Mouse (Mus musculus): Measurements from ENCODE around the gene Loxl3. TPM values are rescaled to one million over a fixed set of nuclear protein-coding genes. Genes with fewer than 3 reads are reported as not detected.
A peak's percentile ranks its signal among the peaks of the same experiment; 100 is the strongest.

Gene Loxl3
- 2.5 TPM for polyA plus RNA-seq (2021)

DNA sequence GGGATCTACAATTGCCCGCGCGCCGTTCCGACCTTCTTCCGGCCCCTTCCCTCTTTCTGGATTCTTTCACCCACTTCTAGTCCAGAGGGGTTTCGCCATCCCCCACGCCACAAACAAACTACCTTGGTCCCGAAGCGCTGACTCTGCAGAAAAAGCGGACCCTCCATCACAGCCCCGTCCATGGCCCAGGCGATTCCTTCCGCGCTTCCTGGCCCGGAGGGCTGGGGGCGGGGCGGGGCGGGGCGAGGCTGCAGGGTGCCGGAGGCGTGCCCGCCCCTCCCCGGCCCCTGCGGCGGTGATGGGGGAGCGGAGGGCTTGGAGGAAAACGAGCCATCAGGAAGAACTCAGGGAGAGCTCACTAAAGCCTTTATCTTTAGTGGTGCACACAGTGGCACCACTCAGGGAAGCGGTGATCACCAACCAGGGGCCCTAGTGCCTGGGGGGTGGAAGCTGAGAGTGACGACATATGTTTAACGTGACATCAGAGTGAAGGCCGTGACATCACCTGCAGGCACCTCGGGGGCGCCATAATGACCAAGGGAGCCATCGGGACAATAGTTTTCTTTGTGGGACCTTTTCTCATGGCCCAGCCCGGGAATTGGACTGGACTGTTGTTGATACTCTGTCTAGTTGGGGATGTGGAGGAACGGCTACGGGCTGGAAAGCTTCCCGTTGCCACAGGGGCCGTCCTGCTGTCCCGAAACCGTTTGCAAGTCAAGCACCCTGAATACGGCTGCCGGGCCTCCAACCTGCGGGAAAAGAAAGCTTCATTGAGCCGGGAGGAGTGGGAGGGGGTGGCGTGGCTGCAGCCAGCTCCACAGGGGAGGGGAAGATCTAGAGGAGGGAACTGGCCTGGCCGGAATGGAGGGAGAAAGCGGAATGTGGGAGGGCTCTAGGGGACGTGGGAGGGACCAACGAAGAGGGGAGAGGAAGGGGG, at the start of gene Loxl3, which contains the start of gene Dok1:
TSS of gene Loxl3 (plus strand) at position 925 of the 937 bp plus-strand sequence.
TSS of gene Dok1 (minus strand) at position 223 of the 937 bp plus-strand sequence.
- no peaks in the 10 kb centered on the region for H3K27me3 ChIP-seq
- DNase-seq (ENCODE audit: low read depth, low spot score) (no peak), ATAC-seq (peak; percentile 58)
- no peak for TF ChIP-seq CTCF (IDR thresholded peaks at IDR 0.05)
- in situ Hi-C loops (cut with MboI; ENCODE audit: low pct_unique_long_range_greater_than_20kb): no loop called here
- CTCF ChIA-PET: interaction anchor here (1.0 to 2.6 kb wide), 4 partner anchors 20 to 68 kb away, joined by 3 to 10 read pairs (median 4); partner anchors contain the start of genes Ccdc142 and Gm42688
- POLR2A ChIA-PET: interaction anchor here (0.6 to 1.4 kb wide), 4 partner anchors 20 to 194 kb away, joined by 3 to 12 read pairs (median 4); no protein-coding TSS in a partner anchor

DNA sequence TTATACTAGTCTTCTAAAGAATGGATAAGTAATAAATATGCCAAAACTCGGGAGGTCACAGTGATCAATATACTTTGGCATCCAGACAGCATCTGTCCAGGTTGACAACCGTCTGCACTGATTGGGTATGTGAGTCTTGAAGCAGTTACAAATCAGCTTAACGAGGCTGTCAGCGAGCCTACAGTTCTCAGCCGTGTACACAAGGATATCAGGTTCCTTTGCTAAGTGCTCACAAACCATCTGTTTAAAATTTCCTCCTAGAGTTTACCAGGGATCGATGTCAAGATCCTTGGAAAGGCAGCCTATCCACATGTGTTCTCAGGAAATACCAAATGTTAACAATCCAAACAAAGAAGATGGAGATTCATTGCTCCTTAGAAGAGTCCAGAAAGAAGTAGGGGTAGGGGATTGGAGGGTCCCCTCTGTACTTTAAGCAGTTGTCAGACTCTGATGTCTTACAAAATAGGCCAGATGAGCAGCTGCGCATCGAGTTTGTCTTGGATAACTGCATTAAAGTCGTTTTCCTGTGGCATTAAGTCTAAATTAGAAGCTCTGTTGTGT, 46.5 kb upstream of the Loxl3 start:
- ATAC-seq (no peak), DNase-seq (ENCODE audit: low read depth, low spot score) (no peak)
- no peak for TF ChIP-seq CTCF (IDR thresholded peaks at IDR 0.05)
- peaks cover 12% of the 10 kb centered on the region for H3K27me3 ChIP-seq
- POLR2A ChIA-PET: no interaction called here
- in situ Hi-C loops (cut with MboI; ENCODE audit: low pct_unique_long_range_greater_than_20kb): no loop called here
- CTCF ChIA-PET: interaction anchor here (2.8 kb wide), 1 partner anchor 9 kb away, joined by 13 read pairs; no protein-coding TSS in a partner anchor

DNA sequence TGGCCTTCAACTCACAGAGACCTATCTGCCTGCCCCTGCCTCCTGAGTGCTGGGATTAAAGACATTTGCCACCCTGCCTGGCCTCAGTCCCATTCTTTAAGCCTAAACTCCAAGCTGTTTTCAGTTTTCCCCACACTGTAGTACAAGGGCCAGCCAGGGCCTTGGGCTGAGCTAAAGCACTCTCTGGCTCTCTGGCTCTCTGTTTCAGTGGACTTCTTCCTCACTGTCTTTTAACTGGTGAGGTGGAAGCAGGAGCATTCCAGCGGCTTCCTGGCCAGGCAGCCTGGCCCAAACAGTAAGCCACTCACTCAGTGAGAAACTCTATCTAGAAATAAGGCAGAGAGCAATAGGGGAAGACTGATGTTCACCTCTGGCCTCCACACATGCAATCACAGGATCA, 40.3 kb upstream of the Loxl3 start:
- CTCF ChIA-PET: no interaction called here
- TF ChIP-seq CTCF (IDR thresholded peaks at IDR 0.05): no peak
- in situ Hi-C loops (cut with MboI; ENCODE audit: low pct_unique_long_range_greater_than_20kb): loop anchor here (5.0 to 10.0 kb wide), 2 partner anchors 164 to 291 kb away; partner anchors contain the start of genes 1700003E16Rik and Wdr54
- ATAC-seq: no peak
- POLR2A ChIA-PET: no interaction called here
- peaks cover 9% of the 10 kb centered on the region for H3K27me3 ChIP-seq
- no peak for DNase-seq (ENCODE audit: low read depth, low spot score)

DNA sequence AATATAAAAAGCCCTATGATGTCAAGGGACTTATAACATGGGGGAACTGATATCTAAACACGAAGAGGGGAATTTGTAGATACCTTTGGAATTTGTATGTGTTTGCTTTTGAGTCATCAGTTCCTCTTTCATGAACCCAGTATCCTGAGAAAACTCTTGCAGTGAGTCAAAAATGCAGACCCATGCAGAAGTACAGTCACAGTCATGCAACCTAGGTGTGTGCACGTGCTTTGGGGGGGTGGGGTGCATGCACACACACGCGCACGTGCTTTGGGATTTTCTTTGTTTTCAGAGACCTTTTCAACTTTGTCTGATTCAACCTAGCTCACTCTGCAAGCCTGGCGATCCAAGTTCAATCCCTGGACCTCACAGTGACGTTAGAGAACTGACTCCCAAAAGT, 39.6 kb upstream of the Loxl3 start:
- H3K27me3 ChIP-seq: peaks cover 9% of the 10 kb centered on the region
- in situ Hi-C loops (cut with MboI; ENCODE audit: low pct_unique_long_range_greater_than_20kb): loop anchor here (5.0 to 10.0 kb wide), 2 partner anchors 163 to 290 kb away; partner anchors contain the start of genes 1700003E16Rik and Wdr54
- TF ChIP-seq CTCF (IDR thresholded peaks at IDR 0.05): no peak
- POLR2A ChIA-PET: no interaction called here
- DNase-seq (ENCODE audit: low read depth, low spot score) (no peak), ATAC-seq (no peak)
- CTCF ChIA-PET: no interaction called here

DNA sequence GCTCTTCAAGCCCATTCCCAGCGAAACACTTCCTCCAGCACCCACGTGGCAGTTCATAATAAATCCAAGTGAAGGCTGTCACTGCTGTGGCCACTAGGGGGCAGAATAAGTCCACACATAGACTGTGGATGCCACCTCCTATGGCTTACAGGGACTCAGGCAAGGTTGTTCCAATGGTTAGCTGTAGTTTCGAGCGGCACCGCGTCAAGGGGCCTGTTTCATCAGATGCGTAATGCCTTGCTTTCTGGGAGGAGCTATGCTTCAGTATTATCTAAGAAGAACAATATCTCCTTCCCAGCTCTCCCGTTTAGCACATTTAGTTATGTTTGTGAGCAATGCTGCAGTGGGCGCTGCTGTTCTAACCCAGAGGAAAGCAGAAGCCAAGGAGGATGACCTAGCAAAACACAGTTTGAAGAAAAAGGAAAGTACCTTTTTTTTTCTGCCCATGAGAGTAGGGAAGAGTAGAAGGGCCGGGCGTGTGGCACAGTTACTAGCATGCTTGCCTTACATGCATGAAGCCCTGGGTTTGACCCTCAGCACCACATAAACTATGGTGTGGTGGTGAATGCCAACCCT, 37.1 kb upstream of the Loxl3 start:
- ATAC-seq (peak; percentile 93), DNase-seq (ENCODE audit: low read depth, low spot score) (peak; percentile 68)
- POLR2A ChIA-PET: interaction anchor here (0.7 to 1.6 kb wide), 4 partner anchors 36 to 106 kb away, joined by 3 to 6 read pairs (median 4); partner anchors contain the start of genes Aup1, Dok1 and Htra2
- no peaks in the 10 kb centered on the region for H3K27me3 ChIP-seq
- CTCF ChIA-PET: interaction anchor here (0.6 to 3.1 kb wide), 40 partner anchors 9 to 266 kb away, joined by 3 to 40 read pairs (median 6); partner anchors contain the start of genes Aup1, Ccdc142, Dctn1 and Dok1
- peak; percentile 98 for TF ChIP-seq CTCF (IDR thresholded peaks at IDR 0.05)
- in situ Hi-C loops (cut with MboI; ENCODE audit: low pct_unique_long_range_greater_than_20kb): loop anchor here (5.0 to 10.0 kb wide), 3 partner anchors 55 to 288 kb away; partner anchors contain the start of genes Aup1, Ccdc142 and Gm42688

DNA sequence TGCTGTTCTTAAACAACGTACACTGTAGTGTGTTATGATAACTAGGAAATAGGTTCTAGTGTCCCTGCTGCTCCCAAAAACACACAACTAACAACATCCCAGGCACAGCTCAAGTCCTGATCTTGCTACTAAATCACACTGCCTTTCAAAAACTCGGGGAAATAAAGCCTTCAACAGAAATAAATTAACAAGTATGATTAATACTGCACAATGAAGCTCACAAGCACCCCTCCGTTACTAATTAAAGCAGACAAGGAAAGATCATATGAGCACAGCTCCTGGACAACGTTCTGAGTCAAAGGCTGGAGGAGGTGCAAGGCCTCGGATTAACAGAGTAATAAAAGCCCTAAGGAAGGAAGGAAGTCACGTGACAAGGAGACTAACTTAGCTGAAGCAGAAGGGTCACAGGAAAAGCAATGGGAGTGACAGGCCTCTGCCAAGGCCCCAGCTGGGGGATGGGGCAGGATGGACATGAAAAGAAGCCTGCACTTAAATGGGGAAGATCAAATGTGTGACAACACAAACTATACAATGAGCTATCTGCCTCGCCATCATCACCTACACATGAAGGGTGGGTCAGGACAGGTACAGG, 36.4 kb upstream of the Loxl3 start:
- DNase-seq (ENCODE audit: low read depth, low spot score): no peak
- in situ Hi-C loops (cut with MboI; ENCODE audit: low pct_unique_long_range_greater_than_20kb): loop anchor here (5.0 to 10.0 kb wide), 3 partner anchors 55 to 287 kb away; partner anchors contain the start of genes Aup1, Ccdc142 and Gm42688

DNA sequence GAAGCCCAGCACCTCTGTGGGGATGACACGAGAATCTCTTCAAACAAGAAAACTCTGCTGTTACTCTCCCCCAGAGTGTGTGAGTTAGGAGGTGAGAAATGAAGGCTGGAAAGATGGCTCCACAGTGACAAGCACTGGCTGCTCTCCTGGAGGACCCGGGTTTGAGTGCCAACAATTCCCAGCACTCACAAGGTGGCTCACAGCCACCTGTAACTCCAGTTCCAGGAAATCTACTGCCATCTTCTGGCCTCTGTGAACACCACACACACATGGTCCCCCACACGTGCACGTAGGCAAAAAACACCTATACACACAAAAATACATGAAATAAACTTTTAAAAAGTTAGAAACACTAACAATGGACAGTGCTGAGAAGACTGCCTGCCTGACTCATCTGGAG, 35.6 kb upstream of the Loxl3 start:
- ChIA-PET CTCF (no interaction called here), POLR2A (interaction anchor here (0.5 to 1.6 kb wide), 3 partner anchors 9 to 57 kb away, joined by 3 to 6 read pairs (median 4); partner anchors contain the start of genes Aup1, Dok1 and Htra2)
- no peaks in the 10 kb centered on the region for H3K27me3 ChIP-seq
- in situ Hi-C loops (cut with MboI; ENCODE audit: low pct_unique_long_range_greater_than_20kb): loop anchor here (5.0 to 10.0 kb wide), 3 partner anchors 54 to 286 kb away; partner anchors contain the start of genes Aup1, Ccdc142 and Gm42688
- DNase-seq (ENCODE audit: low read depth, low spot score) (no peak), ATAC-seq (no peak)
- peak; percentile 38 for TF ChIP-seq CTCF (IDR thresholded peaks at IDR 0.05)

More for the DNA sequence above, 36.4 kb upstream of the Loxl3 start:
- H3K27me3 ChIP-seq: no peaks in the 10 kb centered on the region
- no peak for ATAC-seq
- POLR2A ChIA-PET: interaction anchor here (0.5 to 1.6 kb wide), 3 partner anchors 9 to 57 kb away, joined by 3 to 6 read pairs (median 4); partner anchors contain the start of genes Aup1, Dok1 and Htra2
- TF ChIP-seq CTCF (IDR thresholded peaks at IDR 0.05): no peak
- CTCF ChIA-PET: interaction anchor here (0.7 to 3.1 kb wide), 15 partner anchors 8 to 126 kb away, joined by 3 to 40 read pairs (median 11); partner anchors contain the start of genes Aup1, Ccdc142, Dok1 and Gm42688

DNA sequence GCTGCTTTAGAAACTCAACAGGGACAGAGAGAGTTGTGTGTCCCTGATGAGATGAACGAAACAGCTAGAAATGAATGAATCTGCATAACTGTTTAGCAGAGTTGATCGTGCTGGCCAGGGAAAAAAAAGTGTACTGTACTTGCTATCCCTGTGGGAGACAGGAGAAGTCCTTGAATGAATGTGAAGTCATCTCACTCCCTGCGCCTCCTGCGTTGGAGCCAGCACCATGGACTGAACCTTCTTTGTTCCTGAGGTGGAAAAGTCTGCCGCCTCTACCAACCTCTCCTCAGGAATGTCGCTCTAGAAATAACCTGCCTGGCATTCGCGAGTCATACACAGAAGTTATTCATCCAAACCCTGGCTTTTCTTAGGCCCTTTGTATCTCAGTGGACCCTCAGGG, 34.0 kb upstream of the Loxl3 start:
- ATAC-seq (no peak), DNase-seq (ENCODE audit: low read depth, low spot score) (no peak)
- in situ Hi-C loops (cut with MboI; ENCODE audit: low pct_unique_long_range_greater_than_20kb): loop anchor here (5.0 to 10.0 kb wide), 3 partner anchors 52 to 285 kb away; partner anchors contain the start of genes Aup1, Ccdc142 and Gm42688
- TF ChIP-seq CTCF (IDR thresholded peaks at IDR 0.05): no peak
- ChIA-PET POLR2A (no interaction called here), CTCF (interaction anchor here (1.3 to 1.6 kb wide), 2 partner anchors 23 to 101 kb away, joined by 3 read pairs; partner anchors contain the start of genes Ccdc142 and Gm42688)
- H3K27me3 ChIP-seq: no peaks in the 10 kb centered on the region

DNA sequence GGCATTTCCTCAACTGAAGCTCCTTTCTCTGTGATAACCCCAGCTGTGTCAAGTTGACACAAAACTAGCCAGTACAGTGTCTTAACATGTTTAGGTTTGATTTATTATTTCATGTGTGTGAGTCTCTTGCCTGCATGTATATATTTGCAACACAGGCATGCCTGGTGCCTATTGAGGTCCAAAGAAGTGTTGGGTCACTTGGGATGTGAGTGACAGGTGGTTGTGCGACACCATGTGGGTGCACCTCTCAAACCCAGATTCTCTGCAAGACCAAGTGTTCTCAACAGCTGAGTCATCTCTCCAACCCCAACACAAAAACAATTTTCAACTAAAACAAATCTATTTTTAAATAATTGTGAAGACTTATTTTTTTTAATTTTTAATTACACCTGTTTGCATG, 30.9 kb upstream of the Loxl3 start:
- ChIA-PET POLR2A (interaction anchor here (1.2 kb wide), 1 partner anchor 29 kb away, joined by 3 read pairs; no protein-coding TSS in a partner anchor), CTCF (interaction anchor here (0.7 kb wide), 1 partner anchor 98 kb away, joined by 3 read pairs; the partner anchor contains the start of genes Ccdc142 and Gm42688)
- no peak for DNase-seq (ENCODE audit: low read depth, low spot score)
- in situ Hi-C loops (cut with MboI; ENCODE audit: low pct_unique_long_range_greater_than_20kb): no loop called here
- H3K27me3 ChIP-seq: no peaks in the 10 kb centered on the region
- no peak for TF ChIP-seq CTCF (IDR thresholded peaks at IDR 0.05)
- ATAC-seq: no peak
